Mouse (Mus musculus) G1E (cell line): ENCODE data around the gene Adamts10.

Experiments
- CTCF ChIP-seq: IDR thresholded peaks from 2 replicates; pipeline ENCODE4 v1.5.1; 2012; ENCODE audit warnings: low read depth, low read length, inconsistent platforms, mixed read lengths
- POLR2AphosphoS5 ChIP-seq: IDR thresholded peaks from 2 replicates; pipeline ENCODE4 v1.6.1; 2012; ENCODE audit warnings: low read depth, low read length, inconsistent platforms; ENCODE audit not compliant: insufficient replicate concordance
- TAL1 ChIP-seq: conservative IDR thresholded peaks from 2 replicates; pipeline ENCODE4 v1.6.1; 2012; ENCODE audit warnings: low read depth, low read length, inconsistent platforms, mixed read lengths

DNA sequence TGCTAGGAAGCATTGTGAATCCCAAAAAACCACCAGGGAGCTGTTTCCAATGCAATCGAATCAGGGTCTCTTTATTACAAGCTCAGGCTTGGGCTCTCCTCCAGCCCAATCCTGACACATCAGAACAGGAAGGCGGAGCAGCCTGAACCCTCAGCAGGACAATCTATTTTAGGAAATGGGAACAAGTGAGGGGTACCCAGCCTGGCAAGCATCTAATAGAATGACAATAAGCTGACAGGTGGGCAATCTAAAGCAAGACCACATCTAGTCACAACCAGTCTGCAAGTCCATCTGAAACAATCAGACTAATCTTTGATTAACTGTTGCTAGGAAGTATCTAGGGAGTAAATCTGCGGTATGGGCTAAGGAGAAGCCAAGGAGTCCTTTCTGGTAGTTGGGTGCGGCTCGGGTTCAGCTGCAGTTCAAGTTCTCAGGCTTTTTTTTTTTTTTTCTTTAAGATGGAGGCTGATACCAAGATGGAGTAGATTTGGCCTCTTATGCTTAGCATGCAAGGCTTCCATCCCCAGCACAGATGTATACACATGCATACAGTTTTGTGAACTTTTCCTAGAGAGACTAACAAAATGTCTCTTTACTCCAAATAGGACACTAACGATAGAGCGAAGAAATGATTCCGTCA is 76.0 kb downstream of the Adamts10 start:
- no peak for TF ChIP-seq CTCF
- no peak for TF ChIP-seq POLR2AphosphoS5
- no peak for TF ChIP-seq TAL1
